Mouse (Mus musculus) MEL (cell line): ENCODE measurements around the gene Lhpp. TPM values are rescaled to one million over a fixed set of nuclear protein-coding genes. Genes with fewer than 3 reads are reported as not detected.
A peak's percentile ranks its signal among the peaks of the same experiment; 100 is the strongest.

Source experiments
- DNase-seq: peaks from one replicate; pipeline ENCODE4 v3.0.0; 2011; ENCODE audit warnings: low read depth, low spot score
- H3K27ac ChIP-seq: 2 replicates; pipeline ENCODE4 v1.5.1; 2012; ENCODE audit warnings: low read depth, mild to moderate bottlenecking, control low read depth, low read length, moderate library complexity; ENCODE audit not compliant: control insufficient read depth
- H3K27me3 ChIP-seq, 2 experiments: fragments of 150-350 bp in 1 of 2; sonication (generic) in 1 of 2; 2 replicates each; pipeline ENCODE4 v1.6.1; 2012; ENCODE audit warnings: low read length in 2 of 2, mild to moderate bottlenecking in 2 of 2, improper control_type of control experiment in 1 of 2, moderate library complexity in 1 of 2; ENCODE audit not compliant: insufficient read depth in 2 of 2, control insufficient read depth in 1 of 2
- H3K36me3 ChIP-seq, 2 experiments: 2 replicates each; pipeline ENCODE4 v1.6.1; 2012 to 2014; ENCODE audit warnings: low read length in 2 of 2, improper control_type of control experiment in 1 of 2, inconsistent platforms in 1 of 2, mild to moderate bottlenecking in 1 of 2; ENCODE audit not compliant: insufficient read depth in 2 of 2, control insufficient read depth in 1 of 2
- H3K4me1 ChIP-seq, 2 experiments: fragments of 150-350 bp in 1 of 2; sonication (generic) in 1 of 2; 2 replicates each; pipeline ENCODE4 v1.6.1; 2012; ENCODE audit warnings: low read length in 2 of 2, improper control_type of control experiment in 1 of 2, mild to moderate bottlenecking in 1 of 2; ENCODE audit not compliant: insufficient read depth in 2 of 2, control insufficient read depth in 1 of 2
- H3K4me3 ChIP-seq, 2 experiments: fragments of 150-350 bp in 1 of 2; sonication (generic) in 1 of 2; 2 replicates each; pipeline ENCODE4 v1.5.1; 2012; ENCODE audit warnings: low read depth in 2 of 2, low read length in 2 of 2, mild to moderate bottlenecking in 2 of 2, moderate library complexity in 2 of 2, control low read depth in 1 of 2, improper control_type of control experiment in 1 of 2; ENCODE audit not compliant: control insufficient read depth in 1 of 2, insufficient read depth in 1 of 2
- H3K79me2 ChIP-seq: 2 replicates; pipeline ENCODE4 v1.6.1; 2012; ENCODE audit warnings: mild to moderate bottlenecking, low read length, moderate library complexity; ENCODE audit not compliant: control insufficient read depth, poor library complexity, insufficient read depth
- H3K9ac ChIP-seq: 2 replicates; pipeline ENCODE4 v1.6.1; 2012; ENCODE audit warnings: low read depth, mild to moderate bottlenecking, control low read depth, low read length, moderate library complexity; ENCODE audit not compliant: control insufficient read depth, poor library complexity, severe bottlenecking
- H3K9me3 ChIP-seq: fragments of 150-350 bp; sonication (generic); replicated peaks from 2 replicates; pipeline ENCODE4 v1.6.1; 2012; ENCODE audit warnings: mild to moderate bottlenecking, low read length, improper control_type of control experiment, moderate library complexity; ENCODE audit not compliant: insufficient read depth
- BHLHE40 ChIP-seq: IDR thresholded peaks from 2 replicates; pipeline ENCODE4 v1.6.1; 2012; ENCODE audit warnings: low read depth, mild to moderate bottlenecking, inconsistent platforms, low read length, improper control_type of control experiment, borderline replicate concordance
- CHD1 ChIP-seq: IDR thresholded peaks from 2 replicates; pipeline ENCODE4 v1.6.1; 2012; ENCODE audit warnings: low read depth, mild to moderate bottlenecking, inconsistent platforms, low read length, improper control_type of control experiment
- CTCF ChIP-seq, 3 experiments: IDR thresholded peaks in 2 of 3; conservative IDR thresholded peaks in 1 of 3; 2 replicates each; pipeline ENCODE4 v1.5.1; 2011 to 2012; ENCODE audit warnings: low read length in 3 of 3, low read depth in 2 of 3, mild to moderate bottlenecking in 2 of 3, improper control_type of control experiment in 1 of 3, inconsistent platforms in 1 of 3, mixed read lengths in 1 of 3, moderate library complexity in 1 of 3; ENCODE audit not compliant: control insufficient read depth in 1 of 3, insufficient read depth in 1 of 3, poor library complexity in 1 of 3, severe bottlenecking in 1 of 3
- E2F4 ChIP-seq: IDR thresholded peaks from 2 replicates; pipeline ENCODE4 v1.6.1; 2011; ENCODE audit warnings: low read depth, low read length, improper control_type of control experiment, borderline replicate concordance
- ELF1 ChIP-seq: IDR thresholded peaks from 2 replicates; pipeline ENCODE4 v1.6.1; 2014; ENCODE audit warnings: low read depth, mild to moderate bottlenecking, inconsistent platforms, low read length, improper control_type of control experiment, moderate library complexity
- EP300 ChIP-seq, 2 experiments: IDR thresholded peaks; 2 replicates each; pipeline ENCODE4 v1.6.1; 2011; ENCODE audit warnings: improper control_type of control experiment in 2 of 2, low read length in 2 of 2, low read depth in 1 of 2, mild to moderate bottlenecking in 1 of 2
- ETS1 ChIP-seq: IDR thresholded peaks from 2 replicates; pipeline ENCODE4 v1.6.1; 2012; ENCODE audit warnings: low read depth, mild to moderate bottlenecking, inconsistent platforms, low read length, improper control_type of control experiment, moderate library complexity
- GATA1 ChIP-seq: IDR thresholded peaks from 2 replicates; pipeline ENCODE4 v1.6.1; 2011; ENCODE audit warnings: low read depth, low read length, improper control_type of control experiment
- HCFC1 ChIP-seq: IDR thresholded peaks from 2 replicates; pipeline ENCODE4 v1.6.1; 2012; ENCODE audit warnings: low read depth, mild to moderate bottlenecking, inconsistent platforms, low read length, improper control_type of control experiment, moderate library complexity
- MAFK ChIP-seq: IDR thresholded peaks from 2 replicates; pipeline ENCODE4 v1.6.1; 2011; ENCODE audit warnings: low read depth, mild to moderate bottlenecking, low read length, improper control_type of control experiment, borderline replicate concordance
- MEF2A ChIP-seq: IDR thresholded peaks from 2 replicates; pipeline ENCODE4 v1.6.1; 2014; ENCODE audit warnings: low read depth, mild to moderate bottlenecking, inconsistent platforms, low read length, improper control_type of control experiment; ENCODE audit not compliant: poor library complexity, insufficient replicate concordance, severe bottlenecking; ENCODE audit errors: extremely low read depth
- MXI1 ChIP-seq: IDR thresholded peaks from 2 replicates; pipeline ENCODE4 v1.6.1; 2011; ENCODE audit warnings: mild to moderate bottlenecking, low read depth, low read length, improper control_type of control experiment
- POLR2A ChIP-seq, 2 experiments: IDR thresholded peaks; 2 replicates each; pipeline ENCODE4 v1.6.1; 2011 to 2012; ENCODE audit warnings: low read length in 2 of 2, mild to moderate bottlenecking in 2 of 2, control low read depth in 1 of 2, improper control_type of control experiment in 1 of 2, low read depth in 1 of 2, moderate library complexity in 1 of 2; ENCODE audit not compliant: control insufficient read depth in 1 of 2, insufficient read depth in 1 of 2, poor library complexity in 1 of 2
- RCOR1 ChIP-seq: IDR thresholded peaks from 2 replicates; pipeline ENCODE4 v1.6.1; 2012; ENCODE audit warnings: low read depth, mild to moderate bottlenecking, inconsistent platforms, low read length, improper control_type of control experiment
- SIN3A ChIP-seq: IDR thresholded peaks from 2 replicates; pipeline ENCODE4 v1.6.1; 2012; ENCODE audit warnings: low read length, improper control_type of control experiment, inconsistent platforms
- TBP ChIP-seq: IDR thresholded peaks from 2 replicates; pipeline ENCODE4 v1.8.0; 2011; ENCODE audit warnings: low read depth, low read length, improper control_type of control experiment
- TCF12 ChIP-seq: IDR thresholded peaks from 2 replicates; pipeline ENCODE4 v1.6.1; 2014; ENCODE audit warnings: low read depth, mild to moderate bottlenecking, inconsistent platforms, low read length, improper control_type of control experiment, moderate library complexity
- UBTF ChIP-seq: IDR thresholded peaks from 2 replicates; pipeline ENCODE4 v1.6.1; 2012; ENCODE audit warnings: low read depth, mild to moderate bottlenecking, inconsistent platforms, low read length, improper control_type of control experiment, moderate library complexity, borderline replicate concordance; ENCODE audit not compliant: insufficient read depth
- ZKSCAN1 ChIP-seq: IDR thresholded peaks from 2 replicates; pipeline ENCODE4 v1.6.1; 2012; ENCODE audit warnings: low read depth, mild to moderate bottlenecking, inconsistent platforms, low read length, improper control_type of control experiment, moderate library complexity
- polyA plus RNA-seq, 2 experiments: library from polyadenylated mRNA; stranded (reverse) in 1 of 2; unstranded in 1 of 2; fragments of >175 nt in 1 of 2; fragments of >200 nt in 1 of 2; gene quantifications; 2 replicates each; pipeline versions ENCODE4 v1.2.1 to v1.2.4; 2012; ENCODE audit warnings: low replicate concordance in 2 of 2, low read depth in 1 of 2; ENCODE audit not compliant: insufficient read length in 2 of 2, insufficient read depth in 1 of 2, missing spikeins in 1 of 2
- total RNA-seq: library from RNA; depleted of rRNA; stranded (reverse); fragments of 300-350 nt; gene quantifications from 2 replicates; pipeline ENCODE4 v1.2.3, GENCODE M21; 2012

The Lhpp gene
- total and polyA plus RNA-seq, 3 experiments: 31.0 to 39.3 TPM; not detected in 1

DNA sequence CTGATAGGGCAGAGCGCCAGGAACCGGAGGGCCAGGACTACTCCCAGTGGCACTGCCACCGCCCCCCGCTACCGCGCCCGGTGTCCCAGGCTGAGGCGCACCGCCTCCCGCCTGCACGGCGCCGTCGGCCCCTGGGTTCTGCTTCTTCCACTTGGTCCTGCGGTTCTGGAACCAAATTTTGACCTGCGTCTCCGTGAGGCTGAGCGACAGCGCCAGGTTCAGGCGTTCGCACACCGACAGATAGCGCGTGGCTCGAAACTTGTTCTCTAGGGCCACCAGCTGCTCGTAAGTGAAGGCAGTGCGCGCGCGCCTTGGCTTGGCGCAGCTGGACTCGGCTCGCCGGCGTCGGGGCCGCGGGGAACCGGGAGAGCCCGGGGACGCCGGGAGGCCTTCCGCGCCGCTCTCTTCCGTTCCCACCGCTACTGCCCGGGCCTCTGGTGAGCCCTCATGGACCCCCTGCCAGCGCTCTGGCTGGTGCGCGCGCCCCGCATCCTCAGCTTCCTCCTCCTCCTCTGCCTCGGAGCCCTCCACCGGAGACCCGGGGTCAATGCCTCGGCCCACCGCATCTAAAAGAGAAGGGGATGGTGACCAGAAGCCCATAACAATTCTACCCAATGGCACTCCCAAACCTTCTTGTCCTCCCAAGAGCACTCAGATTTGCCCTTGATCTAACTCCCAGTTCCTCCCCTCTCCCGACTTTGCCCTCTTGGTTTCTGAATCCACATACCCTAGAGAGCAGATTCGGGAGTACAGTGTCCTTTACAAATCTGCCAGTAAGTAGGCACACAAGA lies 13.0 kb upstream of the Lhpp start (continued):
- TF ChIP-seq POLR2A (IDR thresholded peaks at IDR 0.05; ENCODE audit: control insufficient read depth in 1 of 2, insufficient read depth in 1 of 2, low read depth in 1 of 2, low read length in 2 of 2, poor library complexity in 1 of 2) (peak in 1 of 2 experiments; percentile 8; a peak in 1 of 4 replicates), MXI1 (peak; percentile 73), CTCF (IDR thresholded peaks at IDR 0.05 in 2 of 3, conservative IDR thresholded peaks at IDR 0.05 in 1 of 3; ENCODE audit: control insufficient read depth in 1 of 3, insufficient read depth in 1 of 3, low read depth in 2 of 3, low read length in 3 of 3, poor library complexity in 1 of 3, severe bottlenecking in 1 of 3) (no peak), HCFC1 (no peak)

DNA sequence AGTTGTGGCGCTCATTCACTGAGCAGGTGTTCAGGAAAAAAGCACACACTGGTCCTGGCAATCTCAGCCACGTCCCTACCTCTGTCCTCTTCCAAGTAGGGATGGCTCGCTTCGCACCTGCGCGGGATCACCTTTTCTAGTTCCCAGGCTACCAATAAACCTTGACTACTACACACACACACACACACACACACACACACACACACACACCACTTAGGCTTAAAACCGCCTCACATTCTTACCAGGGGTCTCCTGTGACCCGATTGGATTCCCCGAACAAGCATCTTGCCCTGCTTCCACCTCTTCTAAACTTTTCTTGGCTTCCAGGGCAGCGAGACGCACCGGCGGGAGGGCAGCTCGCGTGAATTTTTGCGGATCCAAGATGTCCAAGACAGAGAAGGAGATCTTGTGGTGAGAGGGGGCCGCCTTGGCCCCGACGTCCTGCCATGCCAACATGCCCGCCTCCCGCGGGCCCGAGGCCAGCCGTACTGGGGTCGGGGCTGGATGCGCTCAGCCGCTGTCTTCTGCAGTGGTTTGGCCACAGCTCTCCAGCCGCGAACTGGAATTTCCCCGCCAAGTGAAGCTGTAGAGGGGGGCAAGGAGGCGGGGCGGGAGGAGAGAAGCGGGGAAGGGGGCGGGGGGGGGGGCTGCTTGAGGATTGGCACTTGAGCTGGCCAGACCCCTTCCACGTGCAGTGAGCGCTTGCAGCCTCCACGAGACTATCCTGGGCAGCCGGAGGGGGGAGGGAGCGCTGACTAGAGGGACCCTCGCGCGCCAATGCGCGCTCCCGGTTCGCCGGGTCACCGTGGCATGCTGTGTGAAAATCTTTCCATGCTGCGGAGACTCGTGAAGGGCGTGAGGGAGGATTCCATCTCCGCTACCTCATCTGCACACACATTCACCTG lies 11.1 kb upstream of the Lhpp start, which contains the start of gene Nkx1-2:
Gene Nkx1-2, minus strand, starts transcription at position 567 of the 905 bp plus-strand sequence.
- Histone ChIP-seq H3K27me3 (peaks cover 0 to 2% of the 10 kb centered on the region in 2 experiments; a peak in 1 of 4 replicates), H3K9ac (no peak within 1 kb of the TSS), H3K36me3 (peaks cover 0 to 14% of the 10 kb centered on the region in 2 experiments; a peak in 2 of 4 replicates), H3K79me2 (peaks cover 4% of the 10 kb centered on the region), H3K27ac (no peak within 1 kb of the TSS), H3K4me1 (peaks cover 12 to 24% of the 10 kb centered on the region in 2 experiments), H3K9me3 (no peaks in the 10 kb centered on the region), H3K4me3 (peak within 1 kb of the TSS; percentile 73 to 81; a peak in 3 of 4 replicates)
- TF ChIP-seq HCFC1 (no peak), TCF12 (no peak), RCOR1 (no peak), EP300 (IDR thresholded peaks at IDR 0.05; ENCODE audit: low read depth in 1 of 2, low read length in 2 of 2) (no peak)
- DNase-seq: no peak

DNA sequence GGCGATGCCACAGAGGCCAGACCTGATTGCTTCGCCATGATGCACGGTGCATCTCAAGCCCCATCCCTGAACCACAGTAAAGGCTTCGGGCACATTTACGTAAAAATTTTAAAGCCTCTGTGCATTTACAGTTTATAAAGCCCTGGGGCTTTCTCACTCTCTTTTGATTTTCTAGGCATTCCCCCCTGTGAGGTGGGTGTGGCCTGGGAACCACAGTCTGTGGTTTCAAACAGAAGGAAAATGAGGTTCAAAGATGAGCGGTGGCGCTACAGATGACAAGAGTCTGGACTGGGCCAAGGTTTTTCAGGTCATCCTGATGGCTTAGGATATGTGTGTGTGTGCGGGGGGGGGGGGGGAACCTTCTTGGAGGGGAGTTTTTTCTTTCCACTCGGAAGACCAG lies 10.4 kb upstream of the Lhpp start:
- peaks cover 5 to 18% of the 10 kb centered on the region in 2 experiments for H3K4me1 ChIP-seq

More for the DNA sequence above, 10.4 kb upstream of the Lhpp start:
- TF ChIP-seq E2F4: no peak
- no peak for TF ChIP-seq TBP
- 0 out of 2 replicates have a peak, but pooled peaks have one; percentile 8 for TF ChIP-seq TCF12
- TF ChIP-seq ZKSCAN1: no peak
- TF ChIP-seq MEF2A: no peak
- TF ChIP-seq CTCF (IDR thresholded peaks at IDR 0.05 in 2 of 3, conservative IDR thresholded peaks at IDR 0.05 in 1 of 3; ENCODE audit: control insufficient read depth in 1 of 3, insufficient read depth in 1 of 3, low read depth in 2 of 3, low read length in 3 of 3, poor library complexity in 1 of 3, severe bottlenecking in 1 of 3): no peak
- no peak for TF ChIP-seq HCFC1
- no peak for TF ChIP-seq ELF1
- TF ChIP-seq SIN3A: no peak
- TF ChIP-seq CHD1: no peak
- TF ChIP-seq MXI1: no peak
- no peak for TF ChIP-seq BHLHE40
- TF ChIP-seq MAFK: no peak
- TF ChIP-seq RCOR1: no peak
- TF ChIP-seq UBTF: no peak
- TF ChIP-seq ETS1: 0 out of 2 replicates have a peak, but pooled peaks have one; percentile 20
- TF ChIP-seq GATA1: no peak
- H3K79me2 ChIP-seq: peaks cover 4% of the 10 kb centered on the region
- peak overlapping the region in 1 of 2 experiments; percentile 34; a peak in 2 of 4 replicates for H3K4me3 ChIP-seq
- no peaks in the 10 kb centered on the region for H3K9me3 ChIP-seq
- H3K27ac ChIP-seq: no peak overlapping the region
- H3K36me3 ChIP-seq: peaks cover 0 to 7% of the 10 kb centered on the region in 2 experiments; a peak in 2 of 4 replicates
- DNase-seq: peak; percentile 28
- no peak overlapping the region for H3K9ac ChIP-seq
- peaks cover 0 to 2% of the 10 kb centered on the region in 2 experiments; a peak in 1 of 4 replicates for H3K27me3 ChIP-seq
